Mouse (Mus musculus) telencephalon, adult 2 months (tissue): ENCODE measurements at regions not wholly inside any gene's neighbourhood (a gene's known extent, or its start where the extent isn't known, plus 50 kb on each side); places are given as distances from the start of the nearest gene placed in this dataset.

ENCODE experiments used
- DNase-seq: peaks from one replicate; pipeline ENCODE4 v3.0.0-alpha.2; 2011; ENCODE audit warnings: low read depth, low spot score

DNA sequence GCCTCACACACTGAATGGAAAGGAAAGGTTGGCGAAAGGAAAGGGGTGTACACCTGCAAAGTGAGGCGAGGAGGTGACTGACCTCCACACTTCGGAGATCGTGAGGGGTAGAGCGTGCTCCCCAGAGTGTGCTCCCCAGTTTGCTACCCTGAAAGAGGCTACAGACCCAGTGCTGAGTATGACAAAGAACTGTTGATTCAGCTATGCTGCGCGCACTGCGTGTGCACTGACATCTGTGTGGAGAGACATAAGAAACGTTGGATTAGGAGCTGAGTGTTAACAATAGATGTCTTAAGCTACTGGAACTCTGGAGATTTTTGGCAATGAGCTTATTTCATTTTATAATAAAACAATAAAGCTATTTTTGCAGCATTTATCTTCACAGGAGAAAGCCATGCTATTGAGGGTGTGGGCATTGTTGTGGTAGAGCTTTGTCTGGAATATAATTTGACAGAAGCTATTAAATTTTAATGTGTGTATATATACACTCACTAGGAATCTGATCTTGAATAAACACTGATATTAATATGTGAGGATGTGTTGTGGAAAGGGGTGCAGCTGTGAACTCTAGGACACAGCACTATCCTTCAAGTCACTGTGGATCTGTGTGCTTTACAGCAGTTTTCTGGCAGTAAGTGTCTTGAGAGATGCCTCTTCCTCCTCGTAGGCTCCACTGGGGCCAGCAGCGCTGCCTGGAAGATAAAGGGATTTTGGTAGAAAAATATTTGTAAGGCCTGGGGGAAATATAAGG, 271.2 kb upstream of the Zfp637 start:
- no peak for DNase-seq

DNA sequence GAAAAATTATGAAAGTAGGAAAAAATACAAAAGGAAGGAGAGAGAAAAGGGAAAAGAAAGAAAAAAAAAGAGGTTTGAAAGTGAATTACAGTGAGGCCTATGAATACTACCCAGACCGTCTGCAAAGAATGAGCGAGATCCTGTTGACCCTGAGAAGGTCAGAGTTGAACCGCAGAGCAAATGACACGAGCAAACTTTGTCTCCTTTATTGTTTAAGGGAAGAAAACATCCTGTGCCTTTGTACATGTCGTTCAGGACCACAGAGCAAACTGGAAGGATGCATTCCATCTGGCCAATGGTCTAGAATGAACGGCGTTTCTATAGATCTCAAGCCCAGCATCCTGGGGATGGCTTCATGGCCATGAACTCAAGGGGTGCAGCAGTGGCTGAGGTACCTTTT, 270.6 kb upstream of the Zfp637 start:
- no peak for DNase-seq

DNA sequence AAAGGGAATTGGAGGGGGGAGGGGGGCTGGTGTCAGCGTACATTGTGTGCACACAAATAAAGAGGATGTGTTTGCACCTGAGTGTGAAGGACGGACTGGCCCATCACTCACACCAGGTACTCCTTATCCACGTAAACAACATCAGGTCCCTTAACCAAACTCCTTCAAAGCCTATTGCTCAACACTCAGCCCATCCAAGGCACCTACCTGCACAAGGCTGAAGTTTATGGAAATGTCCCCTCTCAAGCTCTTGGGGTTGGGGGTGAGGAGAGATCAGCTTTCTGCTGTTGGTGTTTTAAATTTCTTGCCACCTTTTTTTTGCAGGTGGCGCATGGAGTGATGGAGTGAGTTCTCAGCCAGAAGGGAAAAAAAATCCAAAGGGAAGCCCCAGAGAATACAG, 270.2 kb upstream of the Zfp637 start:
- DNase-seq: no peak

GRCm38 (mm10) chr6:117572006-117572405, 269.0 kb upstream of the Zfp637 start:
- DNase-seq: no peak

DNA sequence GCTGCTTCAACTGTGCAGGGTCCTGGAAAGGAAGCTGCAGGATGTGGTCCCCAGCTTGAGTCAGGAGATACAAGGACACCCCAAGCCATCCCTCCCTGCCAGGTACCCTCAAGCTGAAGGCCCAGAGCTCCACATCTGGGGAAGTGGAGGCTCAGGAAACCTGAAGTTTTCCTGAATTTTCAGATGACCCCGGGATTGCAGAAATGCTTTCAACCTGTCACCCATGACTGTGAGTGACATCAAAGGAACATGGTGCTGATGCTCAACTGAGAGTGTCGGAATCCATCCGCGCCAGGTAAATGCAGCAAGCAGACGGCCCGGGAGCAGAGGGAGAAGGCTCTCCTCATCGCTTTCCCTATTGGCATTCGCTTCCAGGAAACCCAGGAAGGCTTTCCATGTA, 267.6 kb upstream of the Zfp637 start:
- no peak for DNase-seq

GRCm38 (mm10) chr6:117574146-117574545, 266.8 kb upstream of the Zfp637 start:
- no peak for DNase-seq

GRCm38 (mm10) chr6:117575057-117575456, 265.9 kb upstream of the Zfp637 start:
- no peak for DNase-seq

GRCm38 (mm10) chr6:117576021-117576420, 265.0 kb upstream of the Zfp637 start:
- no peak for DNase-seq

DNA sequence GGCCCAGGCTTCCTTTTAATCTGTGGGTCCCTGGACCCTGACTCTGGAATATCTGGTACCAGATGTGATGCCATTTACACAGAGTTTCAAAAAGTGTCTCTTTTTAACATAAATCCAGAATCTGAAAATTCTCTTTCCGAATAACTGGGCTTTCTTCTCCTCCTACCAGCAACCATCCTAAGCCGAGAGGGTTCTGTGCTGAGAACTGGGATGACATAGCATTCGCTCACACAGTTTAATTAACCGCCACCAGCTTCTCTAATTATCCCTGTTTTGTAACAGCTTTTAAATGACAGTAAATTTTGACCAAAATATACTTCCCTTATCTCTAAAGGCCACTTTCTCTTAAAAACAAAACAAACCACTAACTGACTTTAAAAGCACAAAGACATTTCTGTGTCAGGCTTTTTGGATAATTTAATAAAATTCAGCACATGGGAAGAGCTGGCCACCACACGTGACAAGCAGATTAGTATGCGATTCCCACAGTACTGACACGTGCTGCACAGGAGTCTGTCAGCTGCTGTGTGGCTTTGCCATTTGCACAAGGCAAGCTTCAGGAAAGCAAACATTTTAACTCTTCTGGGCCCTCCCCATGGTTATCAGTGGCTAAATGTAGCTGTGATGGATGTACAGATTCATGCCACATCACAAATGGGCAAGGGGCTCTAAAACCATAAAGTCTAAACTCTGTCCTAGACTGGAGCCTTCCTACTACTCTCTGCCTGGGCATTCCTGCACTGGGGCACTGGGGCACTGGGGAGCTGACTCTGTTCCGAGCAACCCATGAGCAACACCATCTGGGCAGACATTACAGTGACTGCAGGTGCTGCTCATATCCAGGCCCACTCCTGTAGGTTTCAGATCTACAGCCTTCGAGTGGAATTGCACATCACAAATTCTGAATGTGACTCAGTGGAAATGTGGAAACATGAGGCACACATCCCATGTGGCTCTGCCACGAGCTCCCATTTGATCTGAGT, 263.1 kb upstream of the Zfp637 start:
- no peak for DNase-seq

GRCm38 (mm10) chr6:117580951-117581350, 260.0 kb upstream of the Zfp637 start:
- no peak for DNase-seq

GRCm38 (mm10) chr6:117583121-117583520, 257.9 kb upstream of the Zfp637 start:
- no peak for DNase-seq

DNA sequence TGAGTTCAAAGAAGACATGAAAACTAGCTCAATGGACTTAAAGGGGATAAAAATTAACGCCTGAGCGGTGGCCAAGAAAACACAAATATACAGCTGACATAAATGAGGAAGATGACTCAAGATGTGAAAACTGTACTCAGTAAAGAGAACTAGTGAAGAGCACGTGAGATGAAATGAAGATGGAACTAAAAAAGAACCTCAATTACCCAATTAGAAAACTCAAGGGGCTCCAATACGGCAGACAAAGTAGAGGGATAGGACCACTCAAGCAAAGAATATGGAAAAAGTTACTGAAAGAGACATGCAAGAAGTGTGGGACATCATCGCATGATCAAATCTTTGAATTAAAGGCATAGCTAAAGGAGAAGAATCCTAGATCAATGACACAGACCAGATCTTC, 256.4 kb upstream of the Zfp637 start:
- DNase-seq: no peak

DNA sequence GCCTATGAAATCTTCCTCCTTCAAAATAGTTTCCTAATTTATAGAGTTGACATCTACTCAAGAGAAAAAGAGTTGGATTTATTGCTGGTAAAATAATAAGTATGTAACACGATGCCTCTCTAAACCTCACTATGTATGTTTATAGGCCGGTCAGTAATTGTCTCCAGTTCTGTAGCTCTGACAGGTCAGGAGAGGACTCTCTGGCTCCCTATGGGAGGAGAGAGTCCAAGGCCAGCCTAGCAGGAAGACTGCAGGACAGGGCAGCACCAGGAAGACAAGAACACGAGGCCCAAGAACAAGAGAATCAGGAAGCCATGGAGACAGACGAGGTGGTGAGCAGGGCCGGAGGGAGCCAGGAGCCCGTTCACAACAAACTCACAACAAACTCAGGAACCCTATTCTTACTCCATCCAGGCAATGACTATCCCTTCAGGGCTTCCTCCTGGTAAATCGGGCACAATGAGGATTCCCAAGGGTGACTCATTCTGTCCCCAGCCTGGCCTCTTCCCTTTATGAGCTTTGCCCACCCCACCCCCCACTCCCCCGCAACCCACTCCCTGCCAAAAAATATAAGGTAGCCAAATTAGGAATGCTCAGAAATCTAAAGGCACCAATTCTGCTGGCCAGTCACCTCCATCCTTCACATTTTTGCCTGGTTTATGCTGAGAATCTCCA, 244.7 kb upstream of the Zfp637 start:
- DNase-seq: no peak

- DNase-seq: no peak
Observed at GRCm38 (mm10) chr6:117604834-117605233, 236.1 kb upstream of the Zfp637 start.

GRCm38 (mm10) chr6:117605685-117606084, 235.3 kb upstream of the Zfp637 start:
- DNase-seq: no peak

DNA sequence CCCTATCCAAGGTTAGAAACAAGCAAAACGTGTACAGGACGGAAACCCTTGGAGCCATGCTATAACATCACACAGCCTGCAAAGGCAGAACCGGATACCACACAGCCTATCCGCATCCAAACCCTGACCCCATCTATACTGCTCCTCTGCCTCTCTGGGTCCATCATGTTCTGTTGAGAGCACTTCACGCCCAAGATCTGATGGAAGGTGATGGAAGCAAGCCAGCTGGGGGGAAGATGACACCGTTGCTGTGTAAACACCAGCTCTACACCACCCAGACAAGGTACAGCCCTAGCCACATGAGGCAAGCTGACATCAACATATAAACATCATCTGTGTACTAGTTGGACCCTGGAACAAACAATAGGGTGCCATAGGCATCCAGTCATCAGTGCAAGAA, 234.8 kb upstream of the Zfp637 start:
- no peak for DNase-seq

- no peak for DNase-seq
Observed at GRCm38 (mm10) chr6:117607023-117607422, 234.0 kb upstream of the Zfp637 start.

- DNase-seq: no peak
Observed at GRCm38 (mm10) chr6:117609476-117610404, 231.2 kb upstream of the Zfp637 start.

DNA sequence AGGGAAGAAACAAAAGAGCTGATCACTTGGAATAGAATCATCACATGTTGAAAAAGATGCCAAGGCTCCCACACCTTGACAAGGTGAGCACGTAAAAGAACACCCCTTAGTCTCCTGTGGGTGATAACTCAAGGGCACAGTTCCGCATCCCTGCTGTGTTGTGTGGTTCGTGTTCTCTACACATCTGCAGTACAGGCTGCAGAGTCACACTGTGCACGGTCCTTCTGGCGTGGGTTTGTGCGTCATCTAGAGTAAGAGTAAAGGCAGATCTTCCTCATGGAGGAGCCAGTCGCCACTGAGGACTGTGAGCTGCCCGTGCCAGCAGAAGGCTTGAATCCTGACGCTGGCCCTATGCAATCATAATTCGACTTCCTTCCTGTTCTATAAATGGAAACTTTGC, 229.7 kb upstream of the Zfp637 start:
- no peak for DNase-seq

DNA sequence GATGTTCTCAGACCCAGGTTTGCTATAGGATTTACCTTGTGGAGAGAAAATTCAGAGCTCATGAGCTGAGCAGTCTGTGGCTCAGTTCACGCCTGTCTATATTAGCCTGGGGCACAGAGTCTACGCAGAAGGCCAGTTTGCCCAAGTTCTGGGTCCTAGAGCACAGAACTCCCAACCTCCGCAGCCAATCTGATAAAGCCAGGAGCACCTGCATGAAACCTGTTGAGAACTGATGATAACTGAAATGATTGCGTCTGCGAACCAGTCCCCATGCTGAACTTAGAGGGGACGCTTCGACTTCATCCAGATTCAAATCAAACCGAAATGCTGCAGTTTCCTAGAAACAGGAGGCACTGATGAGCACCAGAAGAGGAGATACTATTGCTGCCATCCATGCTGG, 229.0 kb upstream of the Zfp637 start:
- DNase-seq: no peak

DNA sequence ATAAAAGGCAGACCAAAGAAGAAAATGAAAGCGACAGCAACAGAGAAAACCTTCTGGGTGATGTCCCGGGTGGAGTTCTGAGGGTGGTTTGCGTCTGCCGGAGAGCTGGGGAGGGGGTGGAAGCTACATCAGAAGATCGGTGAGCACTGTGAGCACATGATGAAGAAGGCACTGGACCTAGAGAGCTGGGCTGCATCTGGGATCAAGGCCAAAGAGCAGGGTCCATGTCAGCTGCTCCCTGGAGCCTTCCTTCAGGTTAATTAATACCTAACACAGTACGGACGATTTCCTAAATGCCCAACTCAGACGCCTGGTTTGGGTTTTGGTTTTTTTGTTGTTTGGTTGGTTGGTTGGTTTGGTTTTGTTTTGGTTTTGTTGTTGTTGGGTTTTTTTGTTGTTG, 228.6 kb upstream of the Zfp637 start:
- DNase-seq: no peak
